Mouse (Mus musculus) midbrain, embryonic 11.5 days (tissue): Measurements from ENCODE around the gene Utp15. TPM values are rescaled to one million over a fixed set of nuclear protein-coding genes. Genes with fewer than 3 reads are reported as not detected.

Experiments
- ATAC-seq: fragments of 200-750 bp; cut with Nextera tagmentation; 2 replicates; pipeline ENCODE4 v1.8.0; 2017; ENCODE audit warnings: moderate TSS enrichment, moderate library complexity; ENCODE audit not compliant: low FRiP score
- DNase-seq: peaks from one replicate; pipeline ENCODE4 v3.0.0; 2015; ENCODE audit warnings: low spot score; ENCODE audit errors: missing footprints
- H3K27ac ChIP-seq: fragments of 300-500 bp; sonication (generic); 2 replicates; pipeline ENCODE4 v1.5.1; 2014; ENCODE audit warnings: low read depth, low read length
- H3K27me3 ChIP-seq: fragments of 300-500 bp; sonication (generic); 2 replicates; pipeline ENCODE4 v1.6.1; 2014; ENCODE audit warnings: mild to moderate bottlenecking, low read length, moderate library complexity, mixed read lengths; ENCODE audit not compliant: control insufficient read depth, insufficient read depth
- H3K36me3 ChIP-seq: fragments of 300-500 bp; sonication (generic); 2 replicates; pipeline ENCODE4 v1.6.1; 2014; ENCODE audit warnings: mild to moderate bottlenecking, low read length, moderate library complexity, mixed read lengths; ENCODE audit not compliant: control insufficient read depth, insufficient read depth
- H3K4me1 ChIP-seq: fragments of 300-500 bp; sonication (generic); 2 replicates; pipeline ENCODE4 v1.6.1; 2014; ENCODE audit warnings: low read length; ENCODE audit not compliant: control insufficient read depth, insufficient read depth
- H3K4me2 ChIP-seq: fragments of 300-500 bp; sonication (generic); 2 replicates; pipeline ENCODE4 v1.6.1; 2014; ENCODE audit warnings: mild to moderate bottlenecking, moderate library complexity
- H3K4me3 ChIP-seq: fragments of 300-500 bp; sonication (generic); 2 replicates; pipeline ENCODE4 v1.5.1; 2014; ENCODE audit warnings: low read depth, low read length
- H3K9ac ChIP-seq: fragments of 300-500 bp; sonication (generic); 2 replicates; pipeline ENCODE4 v1.6.1; 2014; ENCODE audit warnings: low read length
- H3K9me3 ChIP-seq: fragments of 300-500 bp; sonication (generic); 2 replicates; pipeline ENCODE4 v1.6.1; 2016; ENCODE audit warnings: low read length; ENCODE audit not compliant: control insufficient read depth
- WGBS: fragments of 180-500 bp; shearing (Covaris S2); extraction: QIAGEN DNeasy Blood & Tissue Kit; methylation state at CpG from one replicate; pipeline ENCODE4 v1.1.7; 2014; 5-methylcytosine and 5-hydroxymethylcytosine counted together
- polyA plus RNA-seq: library from polyadenylated mRNA; unstranded; fragments of >200 nt; fragmentation: Nextera tagmentation; extraction: Ambion mirVana; gene quantifications from 2 replicates; pipeline ENCODE4 v1.2.1, GENCODE M21; 2014

Utp15 gene
- polyA plus RNA-seq, result 40.4 and 42.9 TPM in 2 replicates

DNA sequence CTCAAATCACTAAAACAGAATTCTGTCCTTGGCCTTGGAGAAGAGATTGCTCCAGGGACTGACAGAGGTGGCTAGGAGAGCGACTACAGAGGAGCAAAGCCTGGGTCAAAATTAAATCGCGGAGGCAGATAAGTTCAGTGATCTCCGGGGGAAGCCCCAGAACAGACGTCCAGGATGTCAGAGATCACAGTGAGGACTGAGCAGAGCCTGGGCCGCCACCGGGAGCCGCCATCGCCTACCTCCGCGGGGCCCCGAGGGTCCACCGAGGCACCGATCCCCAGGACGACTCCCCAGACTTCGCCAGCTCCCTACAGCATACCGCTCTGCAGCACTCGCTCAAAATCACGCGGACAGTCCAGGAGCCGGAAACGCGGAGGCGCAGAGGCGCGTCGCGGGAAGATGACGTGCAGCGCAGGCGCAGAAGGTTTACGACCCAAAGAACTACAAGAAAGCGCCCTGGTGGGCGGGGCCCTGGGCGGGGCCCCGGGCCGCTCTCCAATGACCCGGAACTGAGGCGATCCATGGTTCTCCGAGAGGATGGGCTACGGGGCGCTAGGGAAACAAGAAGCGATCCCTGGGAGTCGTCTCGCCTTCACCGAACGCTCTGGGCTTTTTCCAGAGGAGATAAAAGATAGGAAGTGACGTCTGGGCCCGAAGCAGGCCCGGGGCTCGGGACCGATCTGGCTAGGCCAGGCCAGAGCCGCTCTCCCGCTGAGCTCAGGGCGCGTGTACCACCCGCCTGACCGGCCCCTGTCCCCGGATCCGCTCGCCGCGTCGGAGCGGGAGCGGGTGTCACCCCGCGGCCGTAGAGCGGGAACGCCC is at the start of gene Utp15, which contains the start of gene Ankra2:
TSS of gene Utp15 (minus strand) at position 406 of the 822 bp plus-strand sequence.
TSS of gene Ankra2 (plus strand) at position 439 of the 822 bp plus-strand sequence.
- H3K4me1 ChIP-seq, result peaks cover 18% of the 10 kb centered on the region; the same call in 1 of the 2 replicates
- H3K4me2 ChIP-seq, result peak within 1 kb of the TSS; percentile 82
- no peaks in the 10 kb centered on the region for H3K9me3 ChIP-seq
- no peaks in the 10 kb centered on the region for H3K27me3 ChIP-seq
- no peaks in the 10 kb centered on the region for H3K36me3 ChIP-seq
- H3K9ac ChIP-seq, result peak within 1 kb of the TSS; percentile 88
- peak; percentile 99 for ATAC-seq
- DNase-seq, result peak; percentile 100
- under 1% methylated on average over 71 of the region's 71 CpGs for WGBS
- H3K27ac ChIP-seq, result peak within 1 kb of the TSS; percentile 75
- peak within 1 kb of the TSS; percentile 92 for H3K4me3 ChIP-seq

DNA sequence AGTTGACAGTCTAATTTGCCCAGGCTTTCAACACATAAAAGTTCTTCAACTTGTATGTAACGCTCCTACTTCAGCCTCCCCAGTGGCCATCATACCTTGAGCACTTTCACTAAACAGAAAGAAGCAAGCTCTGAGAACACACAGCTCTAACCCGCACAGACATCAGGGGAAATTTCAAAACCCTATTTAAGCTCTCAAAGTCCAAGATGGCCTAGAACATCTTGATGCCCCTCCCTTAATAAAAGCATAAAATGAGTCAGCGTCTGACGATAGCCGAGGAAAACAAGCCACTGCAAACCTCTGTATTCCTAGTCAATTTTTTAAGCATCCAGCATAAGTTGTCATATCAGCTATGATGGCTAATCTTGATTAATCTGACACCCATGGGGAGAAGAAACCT is 48.8 kb upstream of the Utp15 start:
- H3K4me2 ChIP-seq, result no peak overlapping the region
- no peaks in the 10 kb centered on the region for H3K9me3 ChIP-seq
- H3K36me3 ChIP-seq, result peaks cover 21% of the 10 kb centered on the region; the same call in 1 of the 2 replicates
- no peak overlapping the region for H3K4me3 ChIP-seq
- DNase-seq (peak; percentile 75), ATAC-seq (no peak)
- no peaks in the 10 kb centered on the region for H3K27me3 ChIP-seq
- H3K4me1 ChIP-seq, result peaks cover 10% of the 10 kb centered on the region
- 93% methylated on average over 5 of the region's 5 CpGs for WGBS
- H3K27ac ChIP-seq, result no peak overlapping the region
- H3K9ac ChIP-seq, result no peak overlapping the region

DNA sequence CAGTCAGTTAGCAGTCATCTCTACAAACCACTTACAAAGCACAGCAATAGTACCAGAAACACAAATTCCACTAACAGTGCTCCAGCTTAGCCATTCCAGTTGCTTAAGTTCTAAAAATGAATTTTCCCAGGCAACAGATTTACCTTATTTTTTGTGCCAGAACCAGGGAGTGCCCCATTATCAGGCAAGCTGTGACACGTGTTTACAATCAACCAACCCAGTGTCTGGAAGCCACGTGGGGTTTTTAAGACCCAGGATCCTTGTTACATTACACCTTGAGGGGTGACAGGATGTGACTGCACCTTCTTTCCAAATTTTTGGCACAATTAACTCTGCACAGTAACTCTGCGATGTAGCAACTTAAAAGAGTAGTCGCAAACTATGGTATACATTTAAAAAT is 45.9 kb upstream of the Utp15 start:
- DNase-seq (peak; percentile 56), ATAC-seq (no peak)
- Histone ChIP-seq H3K4me1 (no peaks in the 10 kb centered on the region), H3K9ac (no peak overlapping the region), H3K27me3 (no peaks in the 10 kb centered on the region), H3K9me3 (no peaks in the 10 kb centered on the region), H3K27ac (no peak overlapping the region), H3K4me2 (no peak overlapping the region), H3K4me3 (no peak overlapping the region), H3K36me3 (peaks cover 21% of the 10 kb centered on the region; the same call in 1 of the 2 replicates)
- WGBS, result 90% methylated on average over 4 of the region's 4 CpGs

DNA sequence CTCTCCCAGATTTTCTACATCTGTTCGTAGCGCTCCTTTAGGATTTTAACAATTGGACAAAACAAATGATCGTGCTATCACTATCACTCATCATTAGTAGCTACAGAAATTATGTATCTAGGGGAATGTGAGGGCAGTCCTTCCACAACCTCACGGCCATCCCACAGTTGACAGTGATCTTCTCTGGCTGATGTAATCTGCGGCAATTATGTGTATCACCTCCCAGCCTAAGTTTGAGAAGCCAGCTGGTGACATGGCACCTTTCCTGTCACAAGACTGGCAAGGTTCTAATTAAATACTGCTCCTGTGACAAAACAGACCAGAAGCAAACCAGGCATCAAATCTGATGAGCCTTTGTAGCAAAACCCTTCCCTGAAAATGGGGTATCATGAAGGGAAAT is 45.2 kb upstream of the Utp15 start:
- H3K27ac ChIP-seq, result no peak overlapping the region
- no peaks in the 10 kb centered on the region for H3K4me1 ChIP-seq
- H3K9me3 ChIP-seq, result no peaks in the 10 kb centered on the region
- no peak overlapping the region for H3K9ac ChIP-seq
- peaks cover 15% of the 10 kb centered on the region; the same call in 1 of the 2 replicates for H3K36me3 ChIP-seq
- H3K4me2 ChIP-seq, result no peak overlapping the region
- ATAC-seq (no peak), DNase-seq (peak; percentile 61)
- no peak overlapping the region for H3K4me3 ChIP-seq
- WGBS, result 87% methylated on average over 5 of the region's 5 CpGs
- no peaks in the 10 kb centered on the region for H3K27me3 ChIP-seq

DNA sequence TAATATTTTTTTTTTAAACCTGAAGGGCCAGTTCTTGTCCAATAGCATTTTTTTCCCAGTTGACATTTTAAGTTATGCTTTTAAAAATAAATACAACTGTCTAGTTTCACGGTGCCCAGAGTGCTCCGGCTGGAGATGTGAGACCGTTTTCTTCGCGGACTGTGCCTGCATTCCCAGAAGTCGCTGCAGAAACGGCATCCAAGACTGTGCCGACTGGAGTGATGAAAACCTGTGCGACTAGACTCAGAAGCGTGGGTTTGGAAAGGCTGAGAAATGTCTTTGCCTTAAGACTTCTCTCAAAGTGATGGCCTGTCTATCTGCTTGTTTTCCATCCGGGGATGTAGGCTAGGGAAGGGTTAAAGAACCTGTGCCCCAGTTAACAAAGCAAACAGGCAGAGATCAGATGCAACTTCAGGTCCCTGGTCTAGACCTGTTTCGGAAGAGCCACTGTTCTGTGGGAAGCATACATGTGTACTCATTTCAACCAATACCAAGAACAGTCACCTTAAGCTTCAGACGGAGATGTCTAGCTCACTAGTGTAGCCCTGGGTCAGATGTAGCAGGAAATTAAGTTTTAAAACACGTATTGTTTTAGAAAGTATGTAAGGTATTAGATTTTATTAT is 44.1 kb upstream of the Utp15 start:
- H3K9ac ChIP-seq, result no peak overlapping the region
- 60% methylated on average over 14 of the region's 14 CpGs for WGBS
- H3K27me3 ChIP-seq, result no peaks in the 10 kb centered on the region
- H3K36me3 ChIP-seq, result peaks cover 9% of the 10 kb centered on the region; the same call in 1 of the 2 replicates
- DNase-seq (peak; percentile 71), ATAC-seq (no peak)
- H3K4me2 ChIP-seq, result no peak overlapping the region
- no peaks in the 10 kb centered on the region for H3K4me1 ChIP-seq
- no peak overlapping the region for H3K4me3 ChIP-seq
- no peaks in the 10 kb centered on the region for H3K9me3 ChIP-seq
- no peak overlapping the region for H3K27ac ChIP-seq

DNA sequence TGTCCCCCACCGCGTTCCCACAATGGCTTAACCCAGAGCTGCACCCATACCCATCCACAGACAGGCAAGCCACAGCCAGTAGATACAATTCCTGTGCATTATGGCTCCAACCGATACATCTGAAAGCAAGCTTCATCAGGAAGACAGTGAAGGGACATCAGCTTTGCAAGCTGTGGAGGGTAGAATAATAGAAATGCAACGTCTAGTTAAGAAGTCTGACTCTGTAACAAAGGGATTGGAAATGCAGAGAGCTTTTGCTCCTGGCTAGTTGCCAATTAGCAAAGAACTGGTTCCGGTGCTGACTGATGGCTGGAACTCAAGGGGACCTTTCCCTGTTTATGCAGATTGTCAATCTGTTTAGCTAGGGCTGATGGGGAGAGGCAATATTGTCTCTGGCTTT is 43.6 kb upstream of the Utp15 start:
- Histone ChIP-seq H3K9me3 (no peaks in the 10 kb centered on the region), H3K36me3 (peaks cover 7% of the 10 kb centered on the region; the same call in 1 of the 2 replicates), H3K4me3 (no peak overlapping the region), H3K4me2 (no peak overlapping the region), H3K4me1 (no peaks in the 10 kb centered on the region), H3K27ac (no peak overlapping the region; the same call in 1 of the 2 replicates), H3K27me3 (no peaks in the 10 kb centered on the region), H3K9ac (no peak overlapping the region)
- 48% methylated on average over 5 of the region's 5 CpGs for WGBS
- no peak for ATAC-seq
- no peak for DNase-seq

DNA sequence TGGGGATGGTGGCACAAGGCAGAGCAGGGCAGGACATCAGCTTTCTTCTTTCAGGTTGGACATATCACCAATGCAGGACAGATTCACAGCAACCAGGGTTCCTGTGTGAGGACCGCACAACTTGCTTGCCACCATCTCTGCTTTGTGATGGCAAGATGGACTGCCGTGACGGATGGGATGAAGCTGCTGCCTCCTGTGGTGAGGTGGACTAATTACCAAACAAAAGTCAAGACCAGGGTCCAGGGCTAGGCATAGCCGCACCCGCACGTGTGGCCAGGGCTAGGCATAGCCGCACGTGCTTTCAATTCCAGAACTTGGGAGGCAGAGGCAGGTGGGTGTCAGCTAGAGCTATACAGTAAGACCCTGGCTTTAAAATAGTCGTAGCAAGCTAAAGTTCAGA is 42.4 kb upstream of the Utp15 start:
- ATAC-seq, result peak; percentile 22; the same call in 1 of the 2 replicates
- no peak overlapping the region for H3K4me2 ChIP-seq
- whole genome bisulfite sequencing, result 87% methylated on average over 9 of the region's 9 CpGs
- no peaks in the 10 kb centered on the region for H3K27me3 ChIP-seq
- H3K27ac ChIP-seq, result no peak overlapping the region
- H3K4me1 ChIP-seq, result no peaks in the 10 kb centered on the region
- no peak overlapping the region for H3K4me3 ChIP-seq
- H3K9ac ChIP-seq, result no peak overlapping the region
- no peaks in the 10 kb centered on the region for H3K9me3 ChIP-seq
- no peak for DNase-seq
- peaks cover 3% of the 10 kb centered on the region; the same call in 1 of the 2 replicates for H3K36me3 ChIP-seq

DNA sequence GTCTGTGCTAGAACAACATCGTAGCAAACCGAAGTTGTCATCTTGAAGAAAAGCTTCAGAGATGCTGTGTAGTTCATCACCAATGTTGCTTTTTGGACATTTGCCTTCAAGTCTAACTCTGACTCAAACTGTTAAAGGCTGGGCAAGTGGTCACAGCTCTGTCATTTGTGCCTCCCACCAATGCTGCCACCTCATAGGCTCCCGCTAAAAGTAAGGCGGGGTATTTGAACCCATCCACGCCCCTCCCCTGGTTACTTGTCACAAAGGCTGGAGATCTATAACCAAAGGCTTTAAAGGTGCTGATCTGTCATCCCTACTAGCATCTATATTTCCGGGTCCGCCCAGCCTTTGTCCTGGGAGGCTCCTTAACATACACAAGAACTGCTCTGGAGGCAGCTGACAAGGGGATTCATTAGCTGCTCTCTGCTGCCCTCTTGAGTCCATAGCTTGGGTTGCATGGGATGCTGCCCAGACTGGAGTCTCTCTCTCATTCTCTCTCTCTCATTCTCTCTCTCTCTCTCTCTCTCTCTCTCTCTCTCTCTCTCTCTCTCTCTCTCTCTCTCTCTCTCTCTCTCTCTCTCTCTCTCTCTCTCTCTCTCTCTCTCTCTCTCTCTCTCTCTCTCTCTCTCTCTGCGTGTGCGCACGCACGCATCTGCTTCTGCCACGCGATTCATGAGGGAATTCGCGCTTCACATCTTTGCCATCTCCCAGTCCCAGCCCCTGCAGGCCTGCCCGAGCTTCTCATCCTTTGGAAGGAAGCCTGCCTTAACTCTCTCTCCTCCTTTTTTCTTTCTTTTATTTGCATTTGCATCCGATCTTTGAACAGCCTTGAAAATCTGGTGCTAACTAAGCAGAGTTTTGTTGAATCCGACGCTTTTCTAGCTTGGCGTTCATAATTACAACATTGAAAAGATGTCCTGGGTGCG is 36.3 kb upstream of the Utp15 start:
- no peak overlapping the region for H3K4me3 ChIP-seq
- H3K27ac ChIP-seq, result no peak overlapping the region

More for the DNA sequence above, 36.3 kb upstream of the Utp15 start:
- H3K27me3 ChIP-seq, result no peaks in the 10 kb centered on the region
- H3K9me3 ChIP-seq, result no peaks in the 10 kb centered on the region
- peak; percentile 84 for ATAC-seq
- H3K4me1 ChIP-seq, result no peaks in the 10 kb centered on the region
- H3K36me3 ChIP-seq, result no peaks in the 10 kb centered on the region
- peak overlapping the region; percentile 44; the same call in 1 of the 2 replicates for H3K9ac ChIP-seq
- 0 out of 2 replicates have a peak overlapping the region, but pooled peaks have one; percentile 15 for H3K4me2 ChIP-seq
- 56% methylated on average over 21 of the region's 21 CpGs for WGBS
- peak; percentile 99 for DNase-seq
